Mouse (Mus musculus) frontal cortex, adult (tissue): ENCODE data around the gene Bcl2l1.
A peak's percentile ranks its signal among the peaks of the same experiment; 100 is the strongest.

Experiments used
- ATAC-seq: cut with Nextera tagmentation; 2 replicates; pipeline ENCODE4 v1.9.2; 2017; ENCODE audit warnings: mild to moderate bottlenecking, moderate library complexity, mixed read lengths; ENCODE audit not compliant: low TSS enrichment

Gene Bcl2l1

GRCm38 (mm10) chr2:152737306-152738221, 94.0 kb downstream of the Bcl2l1 start:
- no peak for ATAC-seq

- no peak for ATAC-seq
These were observed 94.8 kb downstream of the Bcl2l1 start for GRCm38 (mm10) chr2:152736748-152737147.

GRCm38 (mm10) chr2:152736090-152736601, 95.4 kb downstream of the Bcl2l1 start, which contains the start of gene Id1:
Id1 (plus strand) TSS chr2:152736251.
- peak; percentile 45; the same call in 1 of the 2 replicates for ATAC-seq

GRCm38 (mm10) chr2:152734984-152735383, 96.5 kb downstream of the Bcl2l1 start:
- peak; percentile 91 for ATAC-seq

GRCm38 (mm10) chr2:152734501-152734900, 97.0 kb downstream of the Bcl2l1 start:
- no peak for ATAC-seq

GRCm38 (mm10) chr2:152733201-152733600, 98.3 kb downstream of the Bcl2l1 start:
- ATAC-seq, result no peak
